Mouse (Mus musculus) hindbrain, postnatal 0 days (tissue): ENCODE measurements around the gene Cypt15. TPM values are rescaled to one million over a fixed set of nuclear protein-coding genes. Genes with fewer than 3 reads are reported as not detected.
"Not testable (repeated sequence)": the region's sequence is repeated elsewhere in the genome, so short reads cannot be mapped to it uniquely, and the experiment has no call there.

ENCODE experiments used
- ATAC-seq: fragments of 200-750 bp; cut with Nextera tagmentation; 2 replicates; pipeline ENCODE4 v1.8.0; 2017; ENCODE audit warnings: mild to moderate bottlenecking, moderate TSS enrichment, moderate library complexity
- DNase-seq: peaks from one replicate; pipeline ENCODE4 v3.0.0-alpha.2; 2015; ENCODE audit warnings: low spot score
- H3K27ac ChIP-seq: fragments of 300-500 bp; sonication (generic); 2 replicates; pipeline ENCODE4 v1.5.1; 2014; ENCODE audit warnings: mild to moderate bottlenecking
- H3K27me3 ChIP-seq: fragments of 300-500 bp; sonication (generic); 2 replicates; pipeline ENCODE4 v1.6.1; 2014; ENCODE audit warnings: low read length, mixed read lengths; ENCODE audit not compliant: insufficient read depth
- H3K36me3 ChIP-seq: fragments of 300-500 bp; sonication (generic); 2 replicates; pipeline ENCODE4 v1.6.1; 2014; ENCODE audit warnings: low read length, mixed read lengths; ENCODE audit not compliant: insufficient read depth
- H3K4me1 ChIP-seq: fragments of 300-500 bp; sonication (generic); 2 replicates; pipeline ENCODE4 v1.6.1; 2014; ENCODE audit warnings: antibody characterized with exemption, low read length, mixed read lengths; ENCODE audit not compliant: insufficient read depth
- H3K4me2 ChIP-seq: fragments of 300-500 bp; sonication (generic); 2 replicates; pipeline ENCODE4 v1.6.1; 2014; ENCODE audit warnings: low read depth, mild to moderate bottlenecking, low read length, moderate library complexity, mixed read lengths
- H3K4me3 ChIP-seq: fragments of 300-500 bp; sonication (generic); 2 replicates; pipeline ENCODE4 v1.5.1; 2014; ENCODE audit warnings: low read length
- H3K9ac ChIP-seq: fragments of 300-500 bp; sonication (generic); replicated peaks from 2 replicates; pipeline ENCODE4 v1.6.1; 2014; ENCODE audit warnings: mild to moderate bottlenecking, low read length, moderate library complexity, mixed read lengths
- H3K9me3 ChIP-seq: fragments of 300-500 bp; sonication (generic); 2 replicates; pipeline ENCODE4 v1.6.1; 2016; ENCODE audit warnings: low read length, mixed read lengths
- CTCF ChIP-seq: IDR thresholded peaks from 2 replicates; pipeline ENCODE4 v1.5.1; 2016; ENCODE audit warnings: antibody characterized with exemption, control low read depth, low read depth
- WGBS: fragments of 180-500 bp; shearing (Covaris S2); extraction: QIAGEN DNeasy Blood & Tissue Kit; methylation state at CpG from one replicate; pipeline ENCODE4 v1.1.7; 2014; 5-methylcytosine and 5-hydroxymethylcytosine counted together
- polyA plus RNA-seq: library from polyadenylated mRNA; unstranded; fragments of >200 nt; fragmentation: Nextera tagmentation; extraction: Ambion mirVana; gene quantifications from 2 replicates; pipeline ENCODE4 v1.2.1, GENCODE M21; 2015
- total RNA-seq: library from RNA; depleted of rRNA; stranded (reverse); fragments of >200 nt; gene quantifications from 2 replicates; pipeline ENCODE4 v1.2.3, GENCODE M21; 2014; rRNA removed

The Cypt15 gene
- total RNA-seq (not detected in 2 replicates), polyA plus RNA-seq (not detected in 2 replicates)

DNA sequence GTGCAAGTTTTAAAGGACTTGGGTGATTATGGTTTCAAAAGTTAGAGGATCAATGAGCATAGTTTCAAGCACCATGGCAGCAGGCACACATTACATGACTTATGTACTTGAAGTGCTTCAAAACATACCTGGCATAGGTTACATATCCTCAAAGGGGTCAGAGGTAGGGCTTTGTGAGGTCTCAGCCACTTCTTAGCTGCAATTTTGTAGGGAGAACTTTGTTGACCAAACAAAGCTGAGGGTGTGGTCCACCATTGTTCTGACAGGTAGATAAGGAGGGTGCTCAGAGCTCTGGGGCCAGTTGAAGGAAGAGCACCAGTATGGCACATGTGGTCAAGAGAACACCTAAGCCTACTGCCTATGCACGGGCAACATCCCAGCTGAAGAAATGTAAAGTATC, at the start of gene Cypt15:
Gene Cypt15 (plus strand): TSS at position 301 of the 400 bp plus-strand sequence.
- WGBS, result 92% methylated on average over 1 of the region's 1 CpGs

GRCm38 (mm10) chrX:39370932-39371331, 24.9 kb downstream of the Cypt15 start:
- Histone ChIP-seq H3K4me2 (no peak overlapping the region), H3K27ac (no peak overlapping the region)
- WGBS, result 93% methylated on average over 2 of the region's 2 CpGs

More for the DNA sequence above, at the start of gene Cypt15:
- not testable (repeated sequence) for ATAC-seq, DNase-seq, H3K27me3 ChIP-seq, H3K4me3 ChIP-seq, H3K36me3 ChIP-seq, H3K9ac ChIP-seq, H3K27ac ChIP-seq, H3K9me3 ChIP-seq, H3K4me2 ChIP-seq, H3K4me1 ChIP-seq

DNA sequence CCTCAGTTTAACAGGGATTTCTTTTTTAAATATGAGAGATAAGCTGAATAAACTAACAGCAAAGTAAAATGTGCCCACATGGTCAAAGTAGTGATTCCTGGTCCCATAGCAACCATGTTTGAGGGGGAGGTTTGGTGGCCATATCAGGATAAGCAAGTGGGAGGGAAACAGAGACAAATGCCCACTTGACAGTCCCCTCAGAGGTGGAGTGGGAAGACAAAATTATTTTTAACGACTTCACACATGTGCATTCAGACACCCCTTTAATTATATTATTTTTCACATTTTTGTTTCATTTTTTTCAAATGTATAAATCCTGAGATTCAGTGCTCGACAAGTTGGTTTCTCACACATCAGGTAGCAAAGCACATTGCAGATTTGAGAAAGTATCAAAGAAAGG, 32.8 kb downstream of the Cypt15 start:
- H3K27ac ChIP-seq, result no peak overlapping the region
- no peak for DNase-seq
- no peak overlapping the region for H3K4me2 ChIP-seq
- no peaks in the 10 kb centered on the region for H3K27me3 ChIP-seq
- TF ChIP-seq CTCF, result no peak
- no peak overlapping the region for H3K9ac ChIP-seq
- no peak overlapping the region for H3K4me3 ChIP-seq
- H3K9me3 ChIP-seq, result no peaks in the 10 kb centered on the region
- H3K36me3 ChIP-seq, result no peaks in the 10 kb centered on the region
- ATAC-seq, result no peak
- no peaks in the 10 kb centered on the region for H3K4me1 ChIP-seq
- 72% methylated on average over 2 of the region's 2 CpGs for WGBS

More at GRCm38 (mm10) chrX:39370932-39371331, 24.9 kb downstream of the Cypt15 start:
- H3K36me3 ChIP-seq, result no peaks in the 10 kb centered on the region
- no peak overlapping the region for H3K9ac ChIP-seq
- ATAC-seq, result no peak
- no peak overlapping the region for H3K4me3 ChIP-seq
- no peaks in the 10 kb centered on the region for H3K4me1 ChIP-seq
- no peaks in the 10 kb centered on the region for H3K27me3 ChIP-seq
- TF ChIP-seq CTCF, result no peak
- no peak for DNase-seq
- H3K9me3 ChIP-seq, result no peaks in the 10 kb centered on the region

DNA sequence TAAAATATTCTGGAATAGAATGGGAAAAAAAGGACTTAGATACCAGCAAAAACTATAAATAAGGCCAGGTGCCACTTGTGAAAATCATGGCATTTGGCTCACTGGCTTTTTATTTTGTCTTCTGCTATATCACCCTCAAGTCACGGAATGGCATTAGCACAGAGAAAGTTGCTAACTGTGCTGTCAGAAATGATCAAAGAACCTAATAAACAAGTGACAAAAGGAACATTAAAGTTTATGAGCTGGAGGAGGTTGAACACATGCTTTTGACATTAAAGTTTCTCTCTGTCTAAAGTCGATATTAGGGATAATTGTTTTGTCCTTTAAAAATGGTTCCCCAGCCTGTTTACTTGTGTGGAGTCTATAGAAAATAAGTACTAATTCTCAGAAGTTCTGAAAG, 37.7 kb downstream of the Cypt15 start:
- Histone ChIP-seq H3K4me3 (no peak overlapping the region), H3K4me1 (no peaks in the 10 kb centered on the region), H3K4me2 (no peak overlapping the region), H3K27me3 (no peaks in the 10 kb centered on the region), H3K27ac (no peak overlapping the region), H3K9ac (no peak overlapping the region), H3K36me3 (no peaks in the 10 kb centered on the region), H3K9me3 (no peaks in the 10 kb centered on the region)
- no peak for TF ChIP-seq CTCF
- DNase-seq (no peak), ATAC-seq (no peak)
- 55% methylated on average over 2 of the region's 2 CpGs for WGBS
